In genomic region chr1:131470597-131470996, GRCm38 (mm10) we compare ENCODE assay signal across 18 mouse cellular contexts. TPM values are rescaled to one million over a fixed set of nuclear protein-coding genes. Genes with fewer than 3 reads are reported as not detected.
DNase-seq lines count a peak whose midpoint lies in the region; ATAC-seq lines count a peak whose summit lies in the region.
"Had no signal": no experiment of that assay in that cellular context is flagged by ENCODE, and none has a peak within 500 bp of the region (broad histone marks: within the 10 kb centered on the region; RNA-seq: fewer than 3 reads in every experiment).

No protein-coding gene starts in this region.

- H3K27ac ChIP-seq in liver, embryonic 13.5 days, result no peak overlapping the region
- H3K27ac ChIP-seq in liver, embryonic 12.5 days, result no peak overlapping the region
- peak overlapping the region; percentile 70 for H3K27ac ChIP-seq in macrophage
- H3K27ac ChIP-seq in hindbrain, embryonic 11.5 days (ENCODE audit: low read depth, low read length), result no peak overlapping the region
- H3K27ac ChIP-seq: hindbrain, embryonic 15.5 days; intestine, embryonic 15.5 days; limb, embryonic 13.5 days; midbrain, embryonic 15.5 days had no signal

- no peaks in the 10 kb centered on the region for H3K27me3 ChIP-seq in liver, embryonic 13.5 days
- no peaks in the 10 kb centered on the region for H3K27me3 ChIP-seq in liver, embryonic 12.5 days (replicated peaks)
- no peaks in the 10 kb centered on the region for H3K27me3 ChIP-seq in hindbrain, embryonic 11.5 days (ENCODE audit: control insufficient read depth, insufficient read depth, low read length)
- H3K27me3 ChIP-seq: heart, embryonic 12.5 days; hindbrain, embryonic 15.5 days; intestine, embryonic 15.5 days; limb, embryonic 13.5 days; midbrain, embryonic 15.5 days had no signal

- ATAC-seq in liver, embryonic 13.5 days (ENCODE audit: low read depth), result peak; percentile 54; the same call in 1 of the 2 replicates
- no peak for ATAC-seq in liver, embryonic 12.5 days
- no peak for ATAC-seq in hindbrain, embryonic 11.5 days (ENCODE audit: low FRiP score)
- ATAC-seq: forebrain, embryonic 14.5 days; intestine, embryonic 15.5 days; midbrain, embryonic 15.5 days had no signal

- H3K4me2 ChIP-seq in liver, embryonic 13.5 days, result no peak overlapping the region
- H3K4me2 ChIP-seq in liver, embryonic 12.5 days, result no peak overlapping the region
- no peak overlapping the region for H3K4me2 ChIP-seq in hindbrain, embryonic 11.5 days (replicated peaks; ENCODE audit: low read depth, low read length)
- H3K4me2 ChIP-seq: heart, embryonic 12.5 days; hindbrain, embryonic 15.5 days; intestine, embryonic 15.5 days; limb, embryonic 13.5 days; midbrain, embryonic 15.5 days had no signal

- no peaks in the 10 kb centered on the region for H3K36me3 ChIP-seq in liver, embryonic 13.5 days
- no peaks in the 10 kb centered on the region for H3K36me3 ChIP-seq in liver, embryonic 12.5 days
- H3K36me3 ChIP-seq in macrophage (ENCODE audit: inconsistent target), result no peaks in the 10 kb centered on the region
- no peaks in the 10 kb centered on the region for H3K36me3 ChIP-seq in hindbrain, embryonic 11.5 days (ENCODE audit: control insufficient read depth, insufficient read depth, low read length)
- H3K36me3 ChIP-seq: heart, embryonic 12.5 days; hindbrain, embryonic 15.5 days; intestine, embryonic 15.5 days; limb, embryonic 13.5 days; midbrain, embryonic 15.5 days had no signal

- no peak overlapping the region for H3K9ac ChIP-seq in liver, embryonic 13.5 days
- no peak overlapping the region for H3K9ac ChIP-seq in liver, embryonic 12.5 days
- H3K9ac ChIP-seq in hindbrain, embryonic 11.5 days (ENCODE audit: low read depth, low read length), result no peak overlapping the region
- H3K9ac ChIP-seq: heart, embryonic 12.5 days; hindbrain, embryonic 15.5 days; intestine, embryonic 15.5 days; limb, embryonic 13.5 days; midbrain, embryonic 15.5 days had no signal

- 35% methylated on average over 1 of the region's 1 CpGs for WGBS in liver, embryonic 13.5 days (ENCODE audit: insufficient replicate concordance)
- WGBS in liver, embryonic 12.5 days (ENCODE audit: insufficient replicate concordance), result 34% methylated on average over 1 of the region's 1 CpGs
- 18% methylated on average over 1 of the region's 1 CpGs for WGBS in macrophage (ENCODE audit: missing documents)
- 96% methylated on average over 1 of the region's 1 CpGs for WGBS in hindbrain, embryonic 11.5 days

- peak; percentile 5 for DNase-seq in liver, embryonic 13.5 days
- DNase-seq in A20 (ENCODE audit: low read depth, low spot score), result peak; percentile 69
- peak; percentile 30 for DNase-seq in R1 (ENCODE audit: low read depth, low spot score)
- no peak for DNase-seq in cerebellum, postnatal 14 days
- DNase-seq in left cerebral cortex, postnatal 10 days (ENCODE audit: extremely low spot score in 1 of 2, low spot score in 2 of 2), result no peak
- DNase-seq in hindbrain, embryonic 11.5 days (ENCODE audit: low spot score), result no peak
- DNase-seq: cerebellum, adult 8-10 months; right cerebral cortex, postnatal 4 days; thymus, postnatal 25 days had no signal

- peaks cover 18% of the 10 kb centered on the region for H3K4me1 ChIP-seq in liver, embryonic 13.5 days (replicated peaks)
- H3K4me1 ChIP-seq in liver, embryonic 12.5 days, result peaks cover 24% of the 10 kb centered on the region
- H3K4me1 ChIP-seq in hindbrain, embryonic 11.5 days (replicated peaks; ENCODE audit: control insufficient read depth, insufficient read depth, low read length), result no peaks in the 10 kb centered on the region
- H3K4me1 ChIP-seq: intestine, embryonic 15.5 days; midbrain, embryonic 15.5 days had no signal

- intact Hi-C loops in left cerebral cortex, postnatal 10 days (cut with DNase I), result no loop called here

- H3K4me3 ChIP-seq in liver, embryonic 13.5 days (replicated peaks), result no peak overlapping the region
- no peak overlapping the region for H3K4me3 ChIP-seq in liver, embryonic 12.5 days
- no peak overlapping the region for H3K4me3 ChIP-seq in macrophage (ENCODE audit: inconsistent target)
- H3K4me3 ChIP-seq in hindbrain, embryonic 11.5 days (ENCODE audit: low read depth, low read length), result no peak overlapping the region
- H3K4me3 ChIP-seq: heart, embryonic 12.5 days; hindbrain, embryonic 15.5 days; intestine, embryonic 15.5 days; limb, embryonic 13.5 days; midbrain, embryonic 15.5 days; myocyte had no signal

- H3K9me3 ChIP-seq in liver, embryonic 13.5 days (replicated peaks), result no peaks in the 10 kb centered on the region
- no peaks in the 10 kb centered on the region for H3K9me3 ChIP-seq in liver, embryonic 12.5 days (replicated peaks)
- no peaks in the 10 kb centered on the region for H3K9me3 ChIP-seq in hindbrain, embryonic 11.5 days (ENCODE audit: control insufficient read depth, low read length)
- H3K9me3 ChIP-seq: heart, embryonic 12.5 days; hindbrain, embryonic 15.5 days; intestine, embryonic 15.5 days; limb, embryonic 13.5 days; midbrain, embryonic 15.5 days had no signal

- H3K79me2 ChIP-seq in macrophage (ENCODE audit: inconsistent target), result peaks cover 97% of the 10 kb centered on the region

RNA-seq across cellular contexts. Expression of gene Srgap2, which starts 56.6 kb away (rescaled TPM):
- polyA plus RNA-seq in liver, embryonic 13.5 days (2015; fragmentation: Nextera tagmentation; extraction: Ambion mirVana), result 3.7 and 4.6 TPM in 2 replicates
- polyA plus RNA-seq in liver, embryonic 12.5 days (2016; fragmentation: Nextera tagmentation; extraction: Ambion mirVana), result 5.8 and 7.8 TPM in 2 replicates
- 1,000 to 10,000 TPM in 10 of 26 experiments, 100 to 1,000 TPM in 16; 400 to 1,386 (median 781) TPM for total RNA-seq in macrophage (2018; cell fraction: chromatin; rRNA removed)
- 100 to 1,000 TPM in 25 of 26 experiments, 10 to 100 TPM in 1; 90.5 to 280 (median 160) TPM for total RNA-seq in macrophage (2018; cell fraction: cytosol; rRNA removed)
- 100 to 1,000 TPM; 247 to 710 (median 458) TPM for total RNA-seq in macrophage (2018; cell fraction: nucleus; rRNA removed)
- polyA plus RNA-seq in macrophage (2018), result 107 to 111 TPM (median 110 TPM) in 3 replicates
- 100 to 1,000 TPM; 137 TPM for total RNA-seq in left cerebral cortex, postnatal 10 days (2021)
- 15.1 and 24.8 TPM in 2 replicates for polyA plus RNA-seq in hindbrain, embryonic 11.5 days (2014; fragmentation: Nextera tagmentation; extraction: Ambion mirVana)

RNA-seq across cellular contexts. Expression of gene Fam72a, which starts 57.1 kb away (rescaled TPM):
- polyA plus RNA-seq in liver, embryonic 13.5 days (2015; fragmentation: Nextera tagmentation; extraction: Ambion mirVana), result 2.9 and 3.1 TPM in 2 replicates
- polyA plus RNA-seq in liver, embryonic 12.5 days (2016; fragmentation: Nextera tagmentation; extraction: Ambion mirVana), result 3.4 and 3.7 TPM in 2 replicates
- 10 to 100 TPM in 10 of 26 experiments, 1 to 10 TPM in 16; 1.0 to 19.6 (median 5.3) TPM for total RNA-seq in macrophage (2018; cell fraction: chromatin; rRNA removed)
- 10 to 100 TPM in 2 of 26 experiments, 1 to 10 TPM in 23, under 1 TPM in 1; 0.85 to 11.1 (median 3.3) TPM for total RNA-seq in macrophage (2018; cell fraction: cytosol; rRNA removed)
- 10 to 100 TPM in 13 of 26 experiments, 1 to 10 TPM in 13; 2.0 to 33.8 (median 9.0) TPM for total RNA-seq in macrophage (2018; cell fraction: nucleus; rRNA removed)
- 1.5 to 5.9 TPM (median 2.1 TPM) in 3 replicates for polyA plus RNA-seq in macrophage (2018)
- total RNA-seq in left cerebral cortex, postnatal 10 days (2021), result 1 to 10 TPM; 1.4 to 1.7 TPM
- polyA plus RNA-seq in hindbrain, embryonic 11.5 days (2014; fragmentation: Nextera tagmentation; extraction: Ambion mirVana), result 3.9 and 4.1 TPM in 2 replicates

Comparison
In these comparisons a context has a peak if more than half of its experiments do, and no peak if none do; other contexts are left out.
1. DNase-seq: peak in liver, embryonic 13.5 days (single experiment), A20 (single experiment) and R1 (single experiment); none in cerebellum, postnatal 14 days (0 of 2), left cerebral cortex, postnatal 10 days (0 of 2) and hindbrain, embryonic 11.5 days (single experiment).